Mouse (Mus musculus) heart, postnatal 25 days (tissue): ENCODE results near the gene 4930507D05Rik. TPM values are rescaled to one million over a fixed set of nuclear protein-coding genes. Genes with fewer than 3 reads are reported as not detected.
"Not testable (repeated sequence)": the region's sequence is repeated elsewhere in the genome, so short reads cannot be mapped to it uniquely, and the experiment has no call there.

ENCODE experiments used
- DNase-seq: peaks from one replicate; pipeline ENCODE4 v3.0.0; 2022; ENCODE audit warnings: low spot score
- intact Hi-C: fragments of 180-260 bp; cut with DNase I; formaldehyde crosslinking; loops from one replicate; pipeline ENCODE4 v1.15.1; 2025
- total RNA-seq, 2 experiments: library from RNA; stranded (reverse); gene quantifications; 2 replicates each; pipeline ENCODE4 v1.2.3; 2021

4930507D05Rik gene
- total RNA-seq, 2 experiments from 2014 or later = 0.22 to 0.26 TPM

DNA sequence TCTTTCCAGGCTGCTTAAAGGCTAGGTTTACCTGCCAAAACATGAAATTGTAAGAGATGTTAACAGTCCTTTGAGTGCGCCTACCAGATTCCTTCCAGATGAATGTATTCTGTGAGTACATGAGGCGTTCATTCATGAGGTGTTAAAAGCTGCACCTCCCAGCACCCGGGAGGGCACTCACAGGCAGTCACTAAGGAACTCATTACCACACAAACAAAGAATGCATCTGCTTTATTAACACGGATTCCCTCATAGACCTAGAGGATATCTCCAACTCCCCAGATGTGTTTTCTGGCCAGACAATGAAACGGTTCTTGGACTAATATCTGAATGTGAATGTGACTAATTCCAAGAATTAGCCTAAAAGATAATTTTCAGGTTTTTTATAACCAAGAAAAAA, 21.8 kb downstream of the 4930507D05Rik start:
- intact Hi-C loops = no loop called here

DNA sequence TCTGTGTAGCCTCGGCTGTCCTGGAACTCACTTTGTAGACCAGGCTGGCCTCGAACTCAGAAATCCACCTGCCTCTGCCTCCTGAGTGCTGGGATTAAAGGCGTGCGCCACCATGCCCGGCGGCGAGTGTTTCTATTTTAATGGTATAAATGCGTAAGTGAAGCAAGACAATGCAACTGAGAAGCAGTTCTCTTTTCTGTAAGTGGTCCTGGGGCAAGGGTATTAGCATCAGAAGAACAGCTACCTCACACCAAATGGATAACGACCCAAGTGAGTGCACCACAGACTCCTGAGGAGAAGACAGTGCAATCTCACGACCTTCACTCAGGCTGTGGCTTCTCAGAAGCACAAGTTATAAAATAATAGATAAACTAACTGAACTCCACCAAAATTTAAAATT, 25.7 kb downstream of the 4930507D05Rik start:
- intact Hi-C loops = no loop called here
- no peak for DNase-seq

More for the DNA sequence above, 21.8 kb downstream of the 4930507D05Rik start:
- DNase-seq = no peak

DNA sequence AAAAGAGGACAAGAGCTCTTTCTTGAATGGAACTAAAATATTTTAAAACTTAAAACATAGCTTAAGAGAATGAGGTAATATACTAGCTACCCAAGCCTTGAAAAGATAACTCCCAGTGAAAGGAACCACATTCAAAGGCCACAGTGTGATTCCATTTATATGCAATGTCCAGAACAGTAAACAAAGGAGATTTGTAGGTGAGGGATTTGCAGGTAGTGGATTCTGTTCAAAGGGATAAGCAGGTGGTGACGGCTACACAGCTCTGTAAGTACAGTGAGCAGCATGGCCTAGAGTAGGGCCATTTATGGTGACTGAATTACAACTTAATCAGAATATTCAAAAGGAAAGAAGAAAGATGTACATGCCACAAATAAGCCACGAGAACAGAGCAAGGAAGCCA, 27.7 kb downstream of the 4930507D05Rik start:
- intact Hi-C loops = no loop called here
- DNase-seq = no peak

DNA sequence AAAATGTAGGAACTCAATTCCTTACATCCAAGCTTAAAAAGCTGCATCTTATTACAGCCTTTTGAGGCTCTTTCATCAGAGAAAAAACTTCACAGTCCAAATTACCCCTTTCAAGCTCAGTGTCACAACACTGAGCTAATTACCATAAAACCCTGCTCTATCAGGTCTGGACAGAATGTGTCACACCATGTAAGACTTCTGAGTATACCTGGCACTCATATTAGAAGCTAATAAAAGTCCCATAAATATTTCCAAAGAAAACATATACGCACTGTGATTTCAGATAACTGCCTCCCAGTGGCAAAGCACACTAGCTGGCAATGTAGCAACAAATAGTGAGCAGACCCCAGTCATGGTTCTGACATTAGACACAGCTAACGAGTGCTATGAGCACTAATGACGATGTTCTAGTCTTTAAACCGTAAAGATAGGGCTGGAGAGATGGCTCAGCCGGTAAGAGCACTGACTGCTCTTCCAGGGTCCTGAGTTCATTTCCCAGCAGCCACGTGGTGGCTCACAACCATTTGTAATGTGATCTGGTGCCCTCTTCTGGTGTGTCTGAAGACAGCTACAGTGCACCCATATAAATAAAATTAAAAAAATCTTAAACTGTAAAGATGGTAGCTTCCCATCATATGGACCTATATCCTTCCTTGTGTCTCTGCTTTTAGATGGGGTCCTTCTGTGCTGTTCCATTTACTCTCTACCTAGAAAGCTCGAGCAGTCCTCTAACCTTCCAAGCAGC, 32.0 kb downstream of the 4930507D05Rik start:
- no peak for DNase-seq
- intact Hi-C loops = no loop called here

DNA sequence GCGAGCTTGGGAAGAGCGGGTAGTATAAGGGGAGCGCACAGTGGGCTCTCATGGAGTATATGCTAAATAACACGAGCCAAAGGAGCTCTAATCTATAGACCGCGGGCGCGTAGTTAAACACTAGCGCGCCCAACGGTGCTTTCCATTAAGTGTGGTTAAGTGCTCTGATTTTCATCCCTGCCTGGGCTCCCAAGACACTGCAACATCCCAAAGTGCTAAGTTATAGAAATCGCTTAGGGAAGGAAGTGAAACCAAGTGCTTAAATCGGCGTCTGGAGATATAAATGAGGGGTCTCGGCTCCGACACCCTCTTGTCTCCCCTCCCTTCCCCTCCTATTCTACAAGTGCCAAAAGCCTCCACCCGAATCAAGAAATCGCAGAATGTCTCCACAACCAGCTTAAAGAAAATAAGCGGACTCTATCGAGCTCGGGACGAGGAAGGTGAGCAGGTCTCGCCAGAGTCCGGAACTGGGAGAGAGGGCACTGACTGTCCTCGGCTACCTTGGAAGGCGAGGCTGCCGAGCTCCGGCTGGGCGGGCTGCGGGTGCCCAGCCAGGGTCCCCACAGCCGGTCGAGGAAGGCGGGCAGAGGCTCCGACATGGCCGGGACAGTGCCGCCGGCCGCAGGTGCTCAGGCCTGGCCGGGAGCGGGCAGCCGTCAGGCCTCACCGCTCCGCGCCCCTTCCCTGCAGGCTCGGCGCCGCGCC, 36.7 kb downstream of the 4930507D05Rik start:
- DNase-seq = no peak
- intact Hi-C loops = loop anchor here (2.0 kb wide), 1 partner anchor 37 kb away; the partner anchor contains the start of genes 4930507D05Rik and Supv3l1

DNA sequence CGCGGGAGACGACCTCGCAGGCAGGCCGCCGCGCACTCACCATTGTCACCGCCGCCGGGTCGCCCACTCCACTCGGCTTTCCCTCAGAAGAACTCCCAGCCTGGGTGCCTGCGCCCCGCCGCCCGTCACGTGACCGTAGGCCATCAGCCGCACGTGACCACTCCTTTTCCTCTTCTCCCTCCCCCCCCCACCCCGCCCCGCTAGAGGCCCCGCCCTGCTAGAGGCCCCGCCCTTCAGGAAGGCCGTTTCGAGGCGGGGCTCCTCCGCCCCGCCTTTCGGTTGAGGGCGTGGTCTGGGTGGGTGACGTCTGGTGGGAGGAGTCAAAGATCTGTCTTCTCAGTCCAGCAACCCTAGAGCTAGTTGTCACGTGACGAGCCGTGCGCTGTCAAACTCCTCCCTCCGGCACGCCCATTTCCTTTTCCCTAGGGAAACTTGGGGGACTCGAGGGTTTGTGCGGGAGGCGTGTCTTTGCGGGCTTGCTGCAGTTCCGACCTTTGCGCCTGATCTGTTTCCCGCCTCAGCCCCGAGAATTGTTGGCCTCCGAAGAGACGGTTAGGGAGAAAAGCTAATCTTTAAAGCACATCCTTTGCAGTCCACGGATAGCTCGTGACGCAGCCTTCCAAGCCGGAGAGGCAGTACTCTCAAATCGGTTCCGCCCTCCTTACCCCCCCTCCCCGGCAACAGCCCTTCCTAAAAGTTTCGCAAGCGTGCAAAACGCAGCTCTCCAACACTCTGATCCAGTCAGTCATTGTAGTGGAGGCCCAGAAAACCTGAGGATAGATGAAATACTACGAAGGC, 37.5 kb downstream of the 4930507D05Rik start, which contains the start of gene Vps26a:
Gene Vps26a, minus strand, starts transcription at position 188 of the 798 bp plus-strand sequence.
- intact Hi-C loops = loop anchor here (2.0 kb wide), 1 partner anchor 38 kb away; the partner anchor contains the start of genes 4930507D05Rik and Supv3l1
- DNase-seq = peak; percentile 99

DNA sequence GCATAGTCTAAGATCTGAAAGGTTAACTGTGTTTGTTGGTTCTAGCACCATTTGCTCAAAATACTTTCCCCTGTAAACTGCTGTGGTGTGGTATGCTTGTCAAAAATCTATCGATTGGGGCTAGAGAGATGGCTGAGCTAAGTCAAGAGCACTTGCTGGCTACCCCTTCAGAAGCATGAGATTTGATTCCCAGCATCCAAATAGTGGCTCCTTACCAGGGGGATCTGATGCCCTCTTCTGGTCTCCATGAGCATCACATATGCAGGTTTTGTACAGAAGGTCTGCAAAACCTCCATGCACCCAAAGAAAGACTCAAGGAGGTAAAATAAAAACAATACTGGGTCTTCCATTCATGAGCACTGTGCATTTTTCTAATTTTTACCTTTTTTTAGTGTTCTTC, 39.0 kb downstream of the 4930507D05Rik start:
- intact Hi-C loops = no loop called here

DNA sequence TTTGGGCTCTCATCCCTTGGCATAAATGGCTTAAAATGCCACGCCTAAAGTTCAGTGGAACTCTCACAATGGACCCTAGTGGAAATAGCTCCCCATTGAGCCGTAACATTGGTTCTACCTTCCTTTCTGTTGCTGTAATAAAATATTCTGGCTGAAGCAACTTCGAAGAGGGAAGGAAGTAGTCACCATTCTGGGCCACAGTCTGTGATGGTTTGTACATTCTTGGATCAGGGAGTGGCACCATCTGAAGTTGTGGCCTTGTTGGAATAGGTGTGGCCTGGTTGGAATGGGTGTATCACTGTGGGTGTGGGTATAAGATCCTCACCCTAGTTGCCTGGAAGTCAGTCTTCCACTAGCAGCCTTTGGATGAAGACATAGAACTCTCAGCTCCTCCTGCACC, 42.4 kb downstream of the 4930507D05Rik start:
- intact Hi-C loops, DNase-seq: not testable (repeated sequence)

More for the DNA sequence above, 39.0 kb downstream of the 4930507D05Rik start:
- DNase-seq = no peak

DNA sequence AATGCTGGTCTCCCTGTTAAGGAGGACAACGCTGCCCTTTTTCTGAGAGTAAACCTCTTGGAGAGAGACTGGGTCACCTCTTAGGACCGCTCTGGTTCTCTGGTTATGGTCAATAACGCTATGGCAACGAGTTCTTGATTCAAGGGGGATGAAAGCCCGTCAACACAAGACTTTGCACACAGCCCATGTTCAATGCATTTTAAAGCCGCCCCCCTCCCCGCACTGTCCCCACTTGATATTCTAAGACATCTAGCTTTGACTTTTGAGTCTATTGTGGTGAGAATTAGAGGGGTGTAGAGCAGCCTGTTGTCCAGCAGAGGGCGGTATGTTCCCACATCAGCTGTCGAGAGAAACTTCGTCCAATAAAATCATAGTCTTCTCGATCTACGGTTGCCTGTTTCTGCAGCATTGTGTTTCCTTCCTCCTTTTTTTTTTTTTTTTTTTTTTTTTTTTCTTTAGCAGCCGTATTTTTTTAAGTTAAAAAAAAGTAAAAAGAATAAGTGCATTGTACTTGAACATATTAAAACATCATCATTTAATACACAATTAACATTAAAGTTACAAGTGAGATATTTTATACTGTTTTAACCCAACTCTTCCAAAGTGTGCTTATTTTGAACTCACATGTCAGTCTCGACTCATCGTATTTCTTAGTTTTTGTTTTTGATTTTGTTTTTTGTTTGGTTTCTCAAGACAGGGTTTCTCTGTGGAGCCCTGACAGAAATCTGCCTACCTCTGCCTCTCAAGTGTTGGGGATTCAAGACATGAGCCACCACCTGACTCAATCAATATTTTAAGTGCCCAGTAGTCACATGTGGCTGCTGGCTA, 51.0 kb downstream of the 4930507D05Rik start:
- no peak for DNase-seq
- intact Hi-C loops = loop anchor here (1.0 to 10.0 kb wide), 3 partner anchors 30 to 164 kb away; no protein-coding TSS in a partner anchor

Other genes with a start within 250 kb of the 4930507D05Rik start
- gene Tspan15, start 218.2 kb upstream of the 4930507D05Rik start, total RNA-seq = 1 to 10 TPM; 8.3 to 8.6 TPM
- gene Tacr2, start 197.1 kb upstream of the 4930507D05Rik start, total RNA-seq = not detected
- 100 to 1,000 TPM; 123 to 142 TPM for gene Hk1, start 69.6 kb upstream of the 4930507D05Rik start, total RNA-seq
- gene Hkdc1, start 27.0 kb upstream of the 4930507D05Rik start, total RNA-seq = not detected
- gene Supv3l1, start 249 bp downstream of the 4930507D05Rik start, total RNA-seq = 10 to 100 TPM; 38.5 to 39.3 TPM
- gene Vps26a, start 37.3 kb downstream of the 4930507D05Rik start, total RNA-seq = 10 to 100 TPM; 40.9 to 48.2 TPM
- gene Srgn, start 78.0 kb downstream of the 4930507D05Rik start, total RNA-seq = 10 to 100 TPM; 40.2 to 45.4 TPM
- 10 to 100 TPM; 36.8 to 41.7 TPM for gene Kif1bp, start 129.0 kb downstream of the 4930507D05Rik start, total RNA-seq
- gene Ddx21, start 152.8 kb downstream of the 4930507D05Rik start, total RNA-seq = 10 to 100 TPM; 26.8 to 27.8 TPM
- 10 to 100 TPM; 48.2 to 51.7 TPM for gene Ddx50, start 201.7 kb downstream of the 4930507D05Rik start, total RNA-seq